Mouse (Mus musculus): Measurements from ENCODE around the gene Tsc2.

DNA sequence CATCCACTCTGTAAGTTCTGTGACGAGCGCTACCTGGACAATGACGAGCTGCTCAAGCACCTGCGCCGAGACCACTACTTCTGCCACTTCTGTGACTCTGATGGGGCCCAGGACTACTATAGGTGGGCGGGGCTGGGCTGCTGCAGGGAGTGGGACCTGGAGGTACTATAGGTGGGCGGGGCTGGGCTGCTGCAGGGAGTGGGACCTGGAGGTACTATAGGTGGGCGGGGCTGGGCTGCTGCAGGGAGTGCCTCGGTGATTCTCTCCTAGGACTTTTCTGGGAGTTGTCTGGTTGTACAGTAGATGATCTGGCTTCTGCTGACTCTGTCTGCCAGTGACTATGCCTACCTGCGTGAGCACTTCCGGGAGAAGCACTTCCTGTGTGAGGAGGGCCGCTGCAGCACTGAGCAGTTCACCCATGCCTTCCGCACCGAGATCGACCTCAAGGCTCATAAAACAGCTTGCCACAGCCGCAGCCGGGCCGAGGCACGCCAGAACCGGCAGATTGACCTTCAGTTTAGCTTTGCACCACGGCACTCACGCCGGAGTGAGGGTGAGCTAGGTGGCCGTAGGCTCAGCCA, 45.2 kb upstream of the Tsc2 start:
- TF ChIP-seq POLR2A (IDR thresholded peaks at IDR 0.05; ENCODE audit: control insufficient read depth, extremely low read depth, insufficient read depth, low read length, poor library complexity), result no peak
- TF ChIP-seq CTCF (IDR thresholded peaks at IDR 0.05; ENCODE audit: borderline replicate concordance, control insufficient read depth, extremely low read depth, insufficient read depth, low read length, poor library complexity), result no peak
